Mouse (Mus musculus) small intestine, adult 10 weeks (tissue): Measurements from ENCODE around the gene Pirb. TPM values are rescaled to one million over a fixed set of nuclear protein-coding genes. Genes with fewer than 3 reads are reported as not detected.

Experiments used
- polyA plus RNA-seq: library from polyadenylated mRNA; stranded (reverse); fragments of 350-450 nt; fragmentation: Illumina TruSeq; extraction: RNeasy Lipid Tissue Mini Kit (QIAGEN cat#74804); gene quantifications from one replicate; pipeline ENCODE4 v1.2.3, GENCODE M21; 2014; ENCODE audit warnings: low replicate concordance

The Pirb gene
- 4.3 TPM for polyA plus RNA-seq

DNA sequence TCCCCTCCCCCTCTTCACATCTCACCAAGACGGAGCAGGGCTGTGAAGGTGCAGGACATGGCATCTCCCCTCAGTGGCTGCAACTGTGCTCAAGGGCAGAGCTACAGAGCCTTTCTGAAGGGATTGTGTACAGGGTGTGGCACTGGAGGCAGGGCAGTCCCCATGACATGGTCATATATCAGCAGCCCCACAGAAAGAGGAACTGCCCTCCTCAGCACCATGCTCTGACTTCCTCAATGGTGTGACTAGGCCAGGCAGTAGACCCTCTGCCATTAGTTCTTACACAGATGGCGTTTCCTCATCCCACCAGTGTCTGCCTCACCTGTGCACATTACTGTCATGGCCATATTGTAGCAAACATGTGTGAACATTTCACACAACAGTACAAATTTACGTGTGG is at the start of gene Pirb:
Pirb (minus strand) TSS at position 124 of the 400 bp plus-strand sequence.

DNA sequence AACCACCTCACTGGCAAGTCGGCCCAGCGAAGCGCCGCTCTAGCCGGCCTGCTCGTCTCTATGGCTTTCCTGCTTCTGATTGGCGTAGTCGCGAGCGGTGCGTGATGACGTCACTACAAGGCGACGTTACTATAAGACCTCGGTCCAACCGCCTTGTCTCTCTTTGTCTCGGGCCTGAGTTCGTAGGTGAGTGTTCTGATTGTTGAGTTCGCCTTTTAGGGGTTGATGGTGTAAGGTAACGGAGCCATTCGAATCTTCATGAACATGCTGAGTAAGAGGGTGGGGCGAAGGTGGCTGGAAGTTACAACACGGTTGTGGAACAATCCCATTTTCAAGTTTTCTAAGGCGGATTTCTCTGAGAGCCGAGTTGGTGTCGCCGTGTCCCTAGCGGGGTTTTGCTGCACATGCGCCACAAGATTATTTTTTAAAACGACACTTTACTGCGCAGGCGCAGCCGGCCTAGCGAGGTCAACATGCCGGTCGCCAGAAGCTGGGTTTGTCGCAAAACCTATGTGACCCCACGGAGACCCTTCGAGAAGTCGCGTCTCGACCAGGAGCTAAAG is 16.2 kb downstream of the Pirb start, which contains the start of gene Rps9:
Rps9 (plus strand) TSS at position 115 of the 563 bp plus-strand sequence.

DNA sequence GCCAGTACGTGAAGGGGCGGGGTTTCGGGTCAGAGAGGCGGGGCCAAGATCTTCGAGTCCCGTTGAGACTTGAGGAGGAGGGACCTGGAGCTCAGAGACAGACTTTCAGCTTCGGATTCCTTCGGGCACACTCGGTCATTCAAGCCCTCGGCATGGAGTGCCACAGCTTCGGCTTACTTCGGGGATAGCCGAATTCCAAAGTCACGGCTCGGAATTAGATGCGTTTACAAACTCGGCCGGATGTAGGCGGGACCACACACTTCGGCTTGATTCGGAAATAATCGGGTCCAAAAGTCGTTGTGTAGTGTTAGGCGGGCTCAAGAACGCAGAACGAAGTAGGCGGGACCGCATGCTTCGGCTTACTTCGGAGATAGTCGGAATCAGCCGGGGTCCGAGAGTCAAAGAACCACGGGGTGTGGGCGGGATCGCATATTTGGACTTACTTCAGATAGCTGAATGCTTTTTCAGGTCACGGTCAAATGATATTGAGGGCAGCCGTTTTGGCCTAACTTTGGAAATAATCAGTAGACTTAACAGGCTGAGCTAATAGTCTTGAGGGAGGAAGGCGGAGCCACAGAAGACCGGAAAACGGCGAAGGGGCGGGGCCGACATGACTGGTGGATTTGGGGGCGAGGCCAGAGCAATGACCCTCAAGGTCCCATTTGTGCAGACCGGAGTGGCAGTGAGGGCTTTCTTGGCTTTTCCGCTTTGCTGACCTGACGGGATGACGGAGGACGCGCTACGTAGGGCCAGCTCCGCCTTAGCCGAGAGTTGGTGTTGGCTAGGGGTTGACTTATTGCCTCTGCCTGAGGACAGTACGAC is 27.0 kb downstream of the Pirb start, which contains the start of gene Mboat7:
Mboat7 (minus strand) TSS at position 537 of the 822 bp plus-strand sequence.

DNA sequence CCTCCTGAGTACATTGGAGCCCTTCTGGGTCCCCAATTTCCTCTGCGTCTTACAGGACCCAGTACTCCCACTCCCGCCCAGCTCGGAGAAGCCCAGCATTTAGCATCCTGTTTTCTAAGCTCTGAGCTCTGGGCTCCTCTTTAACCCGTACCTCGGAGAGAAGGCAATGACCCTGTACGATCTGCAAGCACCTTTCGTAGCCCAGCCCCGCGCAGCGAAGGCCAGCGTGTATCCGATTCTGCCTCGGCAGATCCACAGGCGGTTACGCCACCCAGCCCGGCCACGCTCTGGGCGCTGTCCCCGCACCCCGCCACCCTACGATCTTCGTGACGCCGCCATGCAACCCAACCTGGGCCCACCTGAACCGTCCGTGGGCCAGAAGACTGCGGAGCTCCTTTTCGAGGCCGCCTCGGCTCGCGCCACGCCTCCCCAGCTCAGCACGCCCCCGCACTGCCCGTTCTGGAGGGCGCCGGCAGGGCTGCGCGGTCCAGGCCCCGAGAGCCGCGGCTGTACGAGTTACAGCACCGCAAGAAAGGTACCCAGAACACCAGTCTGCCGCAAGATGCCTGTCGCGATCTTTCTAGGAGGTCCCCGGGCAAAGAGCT is 27.7 kb downstream of the Pirb start, which contains the start of gene Tsen34:
Tsen34 (plus strand) TSS at position 482 of the 605 bp plus-strand sequence.

DNA sequence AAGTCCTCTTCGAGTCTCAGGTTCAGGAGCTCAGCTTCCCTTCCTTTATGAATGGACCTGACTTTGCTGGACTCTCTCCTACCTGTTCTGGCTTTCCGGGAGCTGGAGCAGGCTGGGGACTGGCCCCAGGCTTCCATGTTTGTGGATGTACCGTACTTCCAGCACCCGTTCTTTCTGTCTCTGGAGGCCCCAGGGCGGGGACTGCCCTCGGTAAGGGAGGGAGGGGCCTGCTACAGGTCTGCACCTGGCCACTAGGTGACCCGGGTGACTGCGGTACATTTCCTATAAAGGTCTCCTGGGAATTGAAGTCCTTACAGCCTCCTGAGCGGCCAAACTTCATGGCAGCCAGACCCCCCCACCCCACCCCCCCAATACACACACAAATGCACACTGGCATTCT is 42.8 kb downstream of the Pirb start, which contains the start of gene Tmc4:
Tmc4 (minus strand) TSS at position 212 of the 400 bp plus-strand sequence.

DNA sequence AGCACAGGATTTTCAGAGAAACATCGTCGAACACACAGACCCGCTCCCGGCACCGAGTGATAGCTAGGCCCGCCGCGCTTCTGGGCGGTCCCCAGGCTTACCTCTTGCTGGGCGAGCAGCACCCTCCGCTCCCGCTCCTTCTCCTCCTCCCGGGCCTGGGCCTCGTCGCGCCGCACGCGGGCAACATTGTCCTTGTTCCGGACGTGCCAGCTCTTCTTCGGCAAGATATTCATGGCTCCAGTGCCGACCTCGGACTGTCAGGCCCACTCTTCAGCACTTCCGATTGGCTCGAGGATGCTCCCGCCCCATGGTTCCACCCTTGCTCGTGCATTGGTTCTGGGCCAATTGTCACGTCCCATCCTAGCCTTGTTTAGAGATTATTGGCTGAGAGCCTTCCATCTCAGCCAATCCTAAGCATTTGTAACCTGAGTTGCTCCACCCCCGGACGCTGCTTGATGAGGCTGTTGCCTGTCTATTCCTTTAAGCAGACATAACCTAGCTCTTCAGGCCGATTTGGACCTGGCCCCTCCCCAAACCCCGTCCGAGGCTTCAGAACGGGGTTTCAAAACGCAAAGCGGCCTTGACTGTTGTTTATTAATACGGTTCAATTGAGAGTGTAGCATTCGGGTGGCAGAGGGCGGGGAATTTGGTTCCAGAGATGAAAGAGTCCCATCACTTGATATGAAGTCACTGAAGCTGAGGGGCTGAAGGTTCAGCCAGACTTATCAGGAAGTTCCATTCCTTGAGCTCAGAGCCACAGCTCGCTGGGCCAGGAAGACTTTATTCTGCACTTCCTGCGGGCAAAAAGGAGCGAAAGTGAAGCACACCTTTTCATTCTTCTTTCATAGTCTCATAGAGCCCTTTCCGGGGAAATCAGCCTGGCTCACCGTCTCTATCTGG is 54.7 kb downstream of the Pirb start, which contains the start of gene Leng1:
Leng1 (minus strand) TSS at position 626 of the 900 bp plus-strand sequence.

Other genes starting within 250 kb of the Pirb start
- gene Tarm1, start 217.8 kb downstream of the Pirb start, polyA plus RNA-seq = not detected
- gene Oscar, start 104.2 kb downstream of the Pirb start, polyA plus RNA-seq = not detected
- gene Ndufa3, start 103.0 kb downstream of the Pirb start, polyA plus RNA-seq = 9.0 TPM
- not detected for gene Tfpt, start 90.5 kb downstream of the Pirb start, polyA plus RNA-seq
- gene Prpf31, start 90.4 kb downstream of the Pirb start, polyA plus RNA-seq = 9.5 TPM
- gene Cnot3, start 75.1 kb downstream of the Pirb start, polyA plus RNA-seq = 6.9 TPM
- gene Leng1, start 54.6 kb downstream of the Pirb start, polyA plus RNA-seq = 5.8 TPM
- gene Tmc4, start 42.8 kb downstream of the Pirb start, polyA plus RNA-seq = 95.7 TPM
- 5.3 TPM for gene Tsen34, start 27.5 kb downstream of the Pirb start, polyA plus RNA-seq
- 42.7 TPM for gene Mboat7, start 26.9 kb downstream of the Pirb start, polyA plus RNA-seq
- gene Rps9, start 16.4 kb downstream of the Pirb start, polyA plus RNA-seq = 14.3 TPM
- not detected for gene Gm15448, start 105.3 kb upstream of the Pirb start, polyA plus RNA-seq
- gene Pira2, start 124.7 kb upstream of the Pirb start, polyA plus RNA-seq = 2.0 TPM
- not detected for gene Gm14548, start 177.7 kb upstream of the Pirb start, polyA plus RNA-seq
- gene Lilra6, start 195.1 kb upstream of the Pirb start, polyA plus RNA-seq = 0.52 TPM